Mouse (Mus musculus): ENCODE data around the gene Dctn5. TPM values are rescaled to one million over a fixed set of nuclear protein-coding genes. Genes with fewer than 3 reads are reported as not detected.
A peak's percentile ranks its signal among the peaks of the same experiment; 100 is the strongest.

Gene Dctn5
- polyA plus RNA-seq, 1 experiment from 2014 or later, result 170 TPM

- no peak for ATAC-seq
- Histone ChIP-seq H3K36me3 (ENCODE audit: control insufficient read depth, insufficient read depth) (peaks cover 5% of the 10 kb centered on the region; the same call in 1 of the 2 replicates), H3K4me3 (replicated peaks; ENCODE audit: low read length) (no peak overlapping the region), H3K27ac (ENCODE audit: low read length) (no peak overlapping the region), H3K9ac (replicated peaks; ENCODE audit: low read depth, low read length) (no peak overlapping the region), H3K4me1 (replicated peaks; ENCODE audit: control insufficient read depth, insufficient read depth, low read length) (no peaks in the 10 kb centered on the region), H3K27me3 (replicated peaks; ENCODE audit: control insufficient read depth, insufficient read depth, low read length) (no peaks in the 10 kb centered on the region), H3K4me2 (ENCODE audit: low read length) (no peak overlapping the region), H3K9me3 (ENCODE audit: control insufficient read depth, low read length) (no peaks in the 10 kb centered on the region)
- 89% methylated on average over 4 of the region's 4 CpGs for WGBS
These were observed 9.3 kb upstream of the Dctn5 start for GRCm38 (mm10) chr7:122123518-122123917.

DNA sequence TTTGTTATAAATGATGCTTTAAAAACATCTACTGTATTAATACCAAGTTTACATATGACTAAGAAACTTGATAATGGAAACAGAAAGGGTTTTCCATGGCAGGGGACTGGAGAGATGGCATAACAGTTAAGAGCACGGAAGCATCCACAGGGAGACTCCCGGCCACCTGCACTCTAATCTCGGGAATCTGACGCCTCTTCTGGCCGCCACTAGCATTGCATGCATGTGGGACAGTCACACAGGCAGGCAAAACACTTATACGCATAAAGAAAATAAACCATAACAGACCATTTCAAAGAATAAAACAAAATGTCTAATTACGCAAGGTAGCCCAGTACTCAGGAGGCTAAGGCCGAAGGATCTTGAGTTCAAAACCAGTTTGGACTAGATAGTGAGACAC lies 7.2 kb upstream of the Dctn5 start:
- no peak for ATAC-seq
- Histone ChIP-seq H3K27me3 (replicated peaks; ENCODE audit: control insufficient read depth, insufficient read depth, low read length) (no peaks in the 10 kb centered on the region), H3K9me3 (ENCODE audit: control insufficient read depth, low read length) (no peaks in the 10 kb centered on the region), H3K4me1 (replicated peaks; ENCODE audit: control insufficient read depth, insufficient read depth, low read length) (no peaks in the 10 kb centered on the region), H3K9ac (replicated peaks; ENCODE audit: low read depth, low read length) (no peak overlapping the region), H3K27ac (ENCODE audit: low read length) (no peak overlapping the region), H3K4me2 (ENCODE audit: low read length) (no peak overlapping the region), H3K36me3 (ENCODE audit: control insufficient read depth, insufficient read depth) (peaks cover 2% of the 10 kb centered on the region; the same call in 1 of the 2 replicates), H3K4me3 (replicated peaks; ENCODE audit: low read length) (no peak overlapping the region)
- WGBS, result 77% methylated on average over 8 of the region's 8 CpGs

DNA sequence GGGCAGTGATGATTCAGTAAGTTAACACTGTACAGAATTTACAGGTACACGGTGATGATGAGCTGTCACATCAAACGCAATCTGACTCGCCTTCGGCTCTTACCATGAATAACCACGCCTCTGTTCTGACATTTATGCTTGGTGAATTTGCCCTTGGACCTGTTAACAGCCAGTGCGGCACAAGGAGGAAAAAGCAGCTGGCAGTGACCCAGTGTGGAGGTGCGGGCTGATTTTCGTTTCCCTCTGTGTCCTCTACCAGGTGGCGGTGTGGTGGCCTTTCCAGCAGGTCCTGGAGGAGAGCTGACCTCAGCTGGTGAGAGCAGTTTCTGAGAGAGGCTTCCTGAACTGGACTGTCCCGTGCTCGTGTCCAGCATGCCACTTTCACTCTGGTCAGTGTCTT lies 5.9 kb upstream of the Dctn5 start:
- WGBS, result 95% methylated on average over 11 of the region's 11 CpGs
- Histone ChIP-seq H3K9me3 (ENCODE audit: control insufficient read depth, low read length) (no peaks in the 10 kb centered on the region), H3K4me2 (ENCODE audit: low read length) (no peak overlapping the region), H3K4me1 (replicated peaks; ENCODE audit: control insufficient read depth, insufficient read depth, low read length) (no peaks in the 10 kb centered on the region), H3K4me3 (replicated peaks; ENCODE audit: low read length) (no peak overlapping the region), H3K27me3 (replicated peaks; ENCODE audit: control insufficient read depth, insufficient read depth, low read length) (no peaks in the 10 kb centered on the region), H3K27ac (ENCODE audit: low read length) (no peak overlapping the region), H3K36me3 (ENCODE audit: control insufficient read depth, insufficient read depth) (peaks cover 2% of the 10 kb centered on the region; the same call in 1 of the 2 replicates), H3K9ac (replicated peaks; ENCODE audit: low read depth, low read length) (no peak overlapping the region)
- no peak for ATAC-seq

DNA sequence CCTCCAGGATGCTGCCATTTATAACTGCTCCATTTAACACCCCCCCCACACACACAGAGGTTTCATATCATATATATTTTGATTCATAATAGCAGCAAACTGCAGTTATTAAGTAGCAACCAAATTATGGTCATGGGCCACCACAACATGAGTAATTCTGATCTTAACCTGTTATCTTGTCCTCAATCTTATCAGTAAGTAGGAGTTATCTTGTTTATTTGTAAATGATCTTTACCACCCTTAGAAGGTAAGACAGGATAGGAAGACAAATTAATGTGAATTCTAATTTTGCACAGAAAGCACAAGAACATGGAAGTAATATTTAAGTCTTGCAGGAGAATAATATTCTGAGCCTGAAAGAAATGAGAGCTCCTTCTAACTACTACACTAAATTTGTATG lies 1.0 kb upstream of the Dctn5 start:
- no peak overlapping the region for H3K9ac ChIP-seq (replicated peaks; ENCODE audit: low read depth, low read length)
- H3K27me3 ChIP-seq (replicated peaks; ENCODE audit: control insufficient read depth, insufficient read depth, low read length), result no peaks in the 10 kb centered on the region
- peak overlapping the region; percentile 78 for H3K4me2 ChIP-seq (ENCODE audit: low read length)
- no peak overlapping the region for H3K27ac ChIP-seq (ENCODE audit: low read length)
- peaks cover 7% of the 10 kb centered on the region for H3K4me1 ChIP-seq (replicated peaks; ENCODE audit: control insufficient read depth, insufficient read depth, low read length)
- no peak for ATAC-seq
- H3K4me3 ChIP-seq (replicated peaks; ENCODE audit: low read length), result peak overlapping the region; percentile 79
- no peaks in the 10 kb centered on the region for H3K9me3 ChIP-seq (ENCODE audit: control insufficient read depth, low read length)
- H3K36me3 ChIP-seq (ENCODE audit: control insufficient read depth, insufficient read depth), result peaks cover 9% of the 10 kb centered on the region; the same call in 1 of the 2 replicates

GRCm38 (mm10) chr7:122133338-122133625 lies 441 bp downstream of the Dctn5 start:
- peak; percentile 52 for ATAC-seq
- Histone ChIP-seq H3K9ac (replicated peaks; ENCODE audit: low read depth, low read length) (peak overlapping the region; percentile 59), H3K27ac (ENCODE audit: low read length) (no peak overlapping the region), H3K9me3 (ENCODE audit: control insufficient read depth, low read length) (no peaks in the 10 kb centered on the region), H3K27me3 (replicated peaks; ENCODE audit: control insufficient read depth, insufficient read depth, low read length) (no peaks in the 10 kb centered on the region), H3K4me1 (replicated peaks; ENCODE audit: control insufficient read depth, insufficient read depth, low read length) (peaks cover 7% of the 10 kb centered on the region), H3K36me3 (ENCODE audit: control insufficient read depth, insufficient read depth) (peaks cover 14% of the 10 kb centered on the region; the same call in 1 of the 2 replicates), H3K4me2 (ENCODE audit: low read length) (peak overlapping the region; percentile 67), H3K4me3 (replicated peaks; ENCODE audit: low read length) (peak overlapping the region; percentile 79)
- 19% methylated on average over 8 of the region's 8 CpGs for WGBS

DNA sequence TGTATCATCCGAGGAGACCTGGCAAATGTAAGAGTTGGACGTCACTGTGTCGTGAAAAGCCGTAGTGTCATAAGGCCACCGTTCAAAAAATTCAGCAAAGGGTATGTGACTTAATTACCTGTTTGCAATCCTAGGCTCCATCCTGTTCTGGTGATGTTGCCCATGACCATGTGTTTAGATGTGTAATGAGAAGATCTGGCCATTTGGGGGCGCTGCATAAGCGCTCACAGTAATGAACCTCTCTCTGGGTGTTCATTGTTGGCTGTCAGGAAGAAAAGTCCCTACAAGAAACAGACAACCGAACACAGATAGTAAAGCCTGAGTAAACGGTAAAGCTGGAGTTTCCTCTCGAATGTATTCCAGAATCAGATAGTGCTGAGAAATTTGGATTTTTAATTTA lies 2.2 kb downstream of the Dctn5 start:
- H3K27ac ChIP-seq (ENCODE audit: low read length), result no peak overlapping the region
- H3K9me3 ChIP-seq (ENCODE audit: control insufficient read depth, low read length), result no peaks in the 10 kb centered on the region

GRCm38 (mm10) chr7:122137071-122137470 lies 4.2 kb downstream of the Dctn5 start:
- Histone ChIP-seq H3K27ac (ENCODE audit: low read length) (no peak overlapping the region), H3K4me3 (replicated peaks; ENCODE audit: low read length) (no peak overlapping the region), H3K36me3 (ENCODE audit: control insufficient read depth, insufficient read depth) (peaks cover 32% of the 10 kb centered on the region), H3K4me1 (replicated peaks; ENCODE audit: control insufficient read depth, insufficient read depth, low read length) (peaks cover 7% of the 10 kb centered on the region), H3K9ac (replicated peaks; ENCODE audit: low read depth, low read length) (no peak overlapping the region), H3K4me2 (ENCODE audit: low read length) (no peak overlapping the region), H3K9me3 (ENCODE audit: control insufficient read depth, low read length) (no peaks in the 10 kb centered on the region), H3K27me3 (replicated peaks; ENCODE audit: control insufficient read depth, insufficient read depth, low read length) (no peaks in the 10 kb centered on the region)
- ATAC-seq, result no peak

More for the DNA sequence above, 2.2 kb downstream of the Dctn5 start:
- Histone ChIP-seq H3K4me3 (replicated peaks; ENCODE audit: low read length) (no peak overlapping the region), H3K27me3 (replicated peaks; ENCODE audit: control insufficient read depth, insufficient read depth, low read length) (no peaks in the 10 kb centered on the region), H3K4me2 (ENCODE audit: low read length) (no peak overlapping the region), H3K9ac (replicated peaks; ENCODE audit: low read depth, low read length) (no peak overlapping the region), H3K4me1 (replicated peaks; ENCODE audit: control insufficient read depth, insufficient read depth, low read length) (peaks cover 7% of the 10 kb centered on the region), H3K36me3 (ENCODE audit: control insufficient read depth, insufficient read depth) (peaks cover 29% of the 10 kb centered on the region)
- ATAC-seq, result no peak
- WGBS, result 72% methylated on average over 10 of the region's 10 CpGs

DNA sequence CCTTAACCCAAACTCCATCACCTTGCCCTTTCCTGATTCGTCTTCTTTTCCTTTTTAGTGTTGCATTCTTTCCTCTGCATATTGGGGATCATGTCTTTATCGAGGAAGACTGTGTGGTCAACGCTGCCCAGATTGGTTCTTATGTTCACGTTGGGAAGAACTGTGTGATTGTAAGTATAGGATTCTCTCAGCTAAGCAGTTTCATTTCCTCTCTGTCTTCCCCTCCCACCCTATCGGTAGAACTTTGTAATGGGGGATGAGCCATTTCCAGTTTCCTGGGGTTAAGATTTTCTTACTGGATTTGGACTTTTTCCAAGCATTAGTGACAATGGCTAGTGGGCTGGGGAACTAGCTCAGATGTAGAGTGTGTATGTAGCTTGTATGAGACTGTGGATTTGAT lies 5.3 kb downstream of the Dctn5 start:
- peaks cover 35% of the 10 kb centered on the region for H3K36me3 ChIP-seq (ENCODE audit: control insufficient read depth, insufficient read depth)
- 97% methylated on average over 5 of the region's 5 CpGs for WGBS
- H3K9ac ChIP-seq (replicated peaks; ENCODE audit: low read depth, low read length), result no peak overlapping the region

GRCm38 (mm10) chr7:122140991-122141390 lies 8.2 kb downstream of the Dctn5 start:
- no peak for ATAC-seq
- no peak overlapping the region for H3K4me2 ChIP-seq (ENCODE audit: low read length)
- H3K27ac ChIP-seq (ENCODE audit: low read length), result no peak overlapping the region
- no peaks in the 10 kb centered on the region for H3K4me1 ChIP-seq (replicated peaks; ENCODE audit: control insufficient read depth, insufficient read depth, low read length)
- no peak overlapping the region for H3K9ac ChIP-seq (replicated peaks; ENCODE audit: low read depth, low read length)
- peaks cover 45% of the 10 kb centered on the region for H3K36me3 ChIP-seq (ENCODE audit: control insufficient read depth, insufficient read depth)
- no peaks in the 10 kb centered on the region for H3K27me3 ChIP-seq (replicated peaks; ENCODE audit: control insufficient read depth, insufficient read depth, low read length)
- no peak overlapping the region for H3K4me3 ChIP-seq (replicated peaks; ENCODE audit: low read length)
- no peaks in the 10 kb centered on the region for H3K9me3 ChIP-seq (ENCODE audit: control insufficient read depth, low read length)

More for the DNA sequence above, 5.3 kb downstream of the Dctn5 start:
- no peaks in the 10 kb centered on the region for H3K27me3 ChIP-seq (replicated peaks; ENCODE audit: control insufficient read depth, insufficient read depth, low read length)
- ATAC-seq, result no peak
- H3K4me3 ChIP-seq (replicated peaks; ENCODE audit: low read length), result no peak overlapping the region
- H3K9me3 ChIP-seq (ENCODE audit: control insufficient read depth, low read length), result no peaks in the 10 kb centered on the region
- no peak overlapping the region for H3K4me2 ChIP-seq (ENCODE audit: low read length)
- peaks cover 7% of the 10 kb centered on the region for H3K4me1 ChIP-seq (replicated peaks; ENCODE audit: control insufficient read depth, insufficient read depth, low read length)
- no peak overlapping the region for H3K27ac ChIP-seq (ENCODE audit: low read length)

DNA sequence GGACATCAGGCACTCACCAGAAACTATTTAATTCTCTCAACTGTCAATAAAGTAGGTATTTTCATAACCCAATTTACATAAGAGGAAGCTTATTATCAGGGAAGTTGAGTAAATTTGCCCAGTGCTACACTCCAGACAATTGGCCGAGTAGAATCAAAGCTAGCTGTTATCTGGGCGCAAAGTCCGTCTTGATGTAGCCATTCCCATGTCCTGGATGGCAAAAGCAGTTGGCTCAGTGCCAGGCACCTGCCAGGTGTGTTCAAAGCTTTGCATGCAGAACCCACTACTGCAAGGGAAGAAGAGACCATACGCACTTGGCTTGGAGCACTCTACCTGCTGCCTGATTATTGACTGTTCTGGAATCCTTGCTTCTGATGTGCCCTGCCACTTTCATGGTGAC lies 19.6 kb downstream of the Dctn5 start:
- ATAC-seq, result no peak
- peaks cover 15% of the 10 kb centered on the region for H3K36me3 ChIP-seq (ENCODE audit: control insufficient read depth, insufficient read depth)
- no peaks in the 10 kb centered on the region for H3K9me3 ChIP-seq (ENCODE audit: control insufficient read depth, low read length)
- 85% methylated on average over 4 of the region's 4 CpGs for WGBS
- H3K4me1 ChIP-seq (replicated peaks; ENCODE audit: control insufficient read depth, insufficient read depth, low read length), result no peaks in the 10 kb centered on the region
- no peaks in the 10 kb centered on the region for H3K27me3 ChIP-seq (replicated peaks; ENCODE audit: control insufficient read depth, insufficient read depth, low read length)
- no peak overlapping the region for H3K4me2 ChIP-seq (ENCODE audit: low read length)
- H3K4me3 ChIP-seq (replicated peaks; ENCODE audit: low read length), result no peak overlapping the region
- no peak overlapping the region for H3K27ac ChIP-seq (ENCODE audit: low read length)
- H3K9ac ChIP-seq (replicated peaks; ENCODE audit: low read depth, low read length), result no peak overlapping the region

Measured in forebrain, embryonic 16.5 days (tissue).